Mouse (Mus musculus): ENCODE results near the gene Dapk3. TPM values are rescaled to one million over a fixed set of nuclear protein-coding genes. Genes with fewer than 3 reads are reported as not detected.

Gene Dapk3
- polyA plus RNA-seq, 1 experiment from 2014 or later, result 52.7 TPM

GRCm38 (mm10) chr10:81140717-81141454, 41.9 kb upstream of the Dapk3 start:
- H3K27ac ChIP-seq (replicated peaks), result peak overlapping the region; percentile 97
- H3K27me3 ChIP-seq (ENCODE audit: low read depth, poor library complexity, severe bottlenecking), result peaks cover 3% of the 10 kb centered on the region
- H3K4me1 ChIP-seq, result peaks cover 62% of the 10 kb centered on the region
- 0 out of 2 replicates have a peak, but pooled peaks cover 4% of the 10 kb centered on the region for H3K9me3 ChIP-seq (replicated peaks)
- peaks cover 31% of the 10 kb centered on the region for H3K36me3 ChIP-seq
- no peak for DNase-seq (ENCODE audit: low spot score)
- H3K4me3 ChIP-seq, result peak overlapping the region; percentile 89
- 77% methylated on average over 10 of the region's 10 CpGs for WGBS

- 89% methylated on average over 7 of the region's 7 CpGs for WGBS
- H3K27me3 ChIP-seq (ENCODE audit: low read depth, poor library complexity, severe bottlenecking), result no peaks in the 10 kb centered on the region
- H3K4me1 ChIP-seq, result peaks cover 58% of the 10 kb centered on the region
- H3K4me3 ChIP-seq, result peak overlapping the region; percentile 89; the same call in 1 of the 2 replicates
- no peak for DNase-seq (ENCODE audit: low spot score)
- H3K27ac ChIP-seq (replicated peaks), result peak overlapping the region; percentile 49; the same call in 1 of the 2 replicates
- 0 out of 2 replicates have a peak, but pooled peaks cover 4% of the 10 kb centered on the region for H3K9me3 ChIP-seq (replicated peaks)
- H3K36me3 ChIP-seq, result peaks cover 39% of the 10 kb centered on the region
These were observed 41.2 kb upstream of the Dapk3 start for GRCm38 (mm10) chr10:81141455-81142210.

GRCm38 (mm10) chr10:81142551-81142981, 40.2 kb upstream of the Dapk3 start:
- DNase-seq (ENCODE audit: low spot score), result no peak
- Histone ChIP-seq H3K4me3 (peak overlapping the region; percentile 12; the same call in 1 of the 2 replicates), H3K36me3 (peaks cover 48% of the 10 kb centered on the region), H3K27ac (replicated peaks) (peak overlapping the region; percentile 49), H3K9me3 (replicated peaks) (0 out of 2 replicates have a peak, but pooled peaks cover 4% of the 10 kb centered on the region), H3K4me1 (peaks cover 58% of the 10 kb centered on the region), H3K27me3 (ENCODE audit: low read depth, poor library complexity, severe bottlenecking) (no peaks in the 10 kb centered on the region)
- WGBS, result 78% methylated on average over 5 of the region's 5 CpGs

- Histone ChIP-seq H3K4me3 (0 out of 2 replicates have a peak overlapping the region, but pooled peaks have one; percentile 9), H3K27ac (replicated peaks) (peak overlapping the region; percentile 49; the same call in 1 of the 2 replicates), H3K36me3 (peaks cover 55% of the 10 kb centered on the region), H3K27me3 (ENCODE audit: low read depth, poor library complexity, severe bottlenecking) (no peaks in the 10 kb centered on the region), H3K4me1 (peaks cover 55% of the 10 kb centered on the region), H3K9me3 (replicated peaks) (0 out of 2 replicates have a peak, but pooled peaks cover 4% of the 10 kb centered on the region)
- DNase-seq (ENCODE audit: low spot score), result no peak
- WGBS, result 94% methylated on average over 7 of the region's 7 CpGs
These were observed 39.6 kb upstream of the Dapk3 start for GRCm38 (mm10) chr10:81143157-81143633.

GRCm38 (mm10) chr10:81143845-81144437, 38.9 kb upstream of the Dapk3 start:
- no peak overlapping the region for H3K27ac ChIP-seq (replicated peaks)
- peaks cover 47% of the 10 kb centered on the region for H3K4me1 ChIP-seq
- no peaks in the 10 kb centered on the region for H3K27me3 ChIP-seq (ENCODE audit: low read depth, poor library complexity, severe bottlenecking)
- H3K9me3 ChIP-seq (replicated peaks), result 0 out of 2 replicates have a peak, but pooled peaks cover 4% of the 10 kb centered on the region
- H3K4me3 ChIP-seq, result peak overlapping the region; percentile 24
- 97% methylated on average over 52 of the region's 52 CpGs for WGBS
- DNase-seq (ENCODE audit: low spot score), result no peak
- H3K36me3 ChIP-seq, result peaks cover 62% of the 10 kb centered on the region

- H3K36me3 ChIP-seq, result peaks cover 69% of the 10 kb centered on the region
- WGBS, result 95% methylated on average over 27 of the region's 27 CpGs
- H3K9me3 ChIP-seq (replicated peaks), result 0 out of 2 replicates have a peak, but pooled peaks cover 4% of the 10 kb centered on the region
- peak overlapping the region; percentile 24 for H3K4me3 ChIP-seq
- no peaks in the 10 kb centered on the region for H3K27me3 ChIP-seq (ENCODE audit: low read depth, poor library complexity, severe bottlenecking)
- no peak overlapping the region for H3K27ac ChIP-seq (replicated peaks)
- DNase-seq (ENCODE audit: low spot score), result no peak
- peaks cover 41% of the 10 kb centered on the region for H3K4me1 ChIP-seq
These were observed 38.1 kb upstream of the Dapk3 start for GRCm38 (mm10) chr10:81144667-81145066.

GRCm38 (mm10) chr10:81145307-81145706, 37.5 kb upstream of the Dapk3 start:
- Histone ChIP-seq H3K4me1 (peaks cover 37% of the 10 kb centered on the region), H3K9me3 (replicated peaks) (0 out of 2 replicates have a peak, but pooled peaks cover 4% of the 10 kb centered on the region), H3K36me3 (peaks cover 76% of the 10 kb centered on the region), H3K4me3 (peak overlapping the region; percentile 1; the same call in 1 of the 2 replicates), H3K27me3 (ENCODE audit: low read depth, poor library complexity, severe bottlenecking) (no peaks in the 10 kb centered on the region), H3K27ac (replicated peaks) (no peak overlapping the region; the same call in 1 of the 2 replicates)
- DNase-seq (ENCODE audit: low spot score), result no peak
- WGBS, result 95% methylated on average over 6 of the region's 6 CpGs

- H3K4me3 ChIP-seq, result no peak overlapping the region; the same call in 1 of the 2 replicates
- no peak for DNase-seq (ENCODE audit: low spot score)
- no peak overlapping the region; the same call in 1 of the 2 replicates for H3K27ac ChIP-seq (replicated peaks)
- H3K4me1 ChIP-seq, result peaks cover 33% of the 10 kb centered on the region
- H3K36me3 ChIP-seq, result peaks cover 78% of the 10 kb centered on the region
- no peaks in the 10 kb centered on the region for H3K27me3 ChIP-seq (ENCODE audit: low read depth, poor library complexity, severe bottlenecking)
- 89% methylated on average over 7 of the region's 7 CpGs for WGBS
- 0 out of 2 replicates have a peak, but pooled peaks cover 4% of the 10 kb centered on the region for H3K9me3 ChIP-seq (replicated peaks)
These were observed 37.0 kb upstream of the Dapk3 start for GRCm38 (mm10) chr10:81145778-81146177.

- H3K36me3 ChIP-seq, result peaks cover 78% of the 10 kb centered on the region
- no peak overlapping the region for H3K27ac ChIP-seq (replicated peaks)
These were observed 36.5 kb upstream of the Dapk3 start for GRCm38 (mm10) chr10:81146296-81146695.

GRCm38 (mm10) chr10:81151261-81151660, 31.5 kb upstream of the Dapk3 start:
- Histone ChIP-seq H3K36me3 (peaks cover 89% of the 10 kb centered on the region), H3K9me3 (replicated peaks) (no peaks in the 10 kb centered on the region), H3K27ac (replicated peaks) (no peak overlapping the region), H3K4me3 (no peak overlapping the region), H3K4me1 (peaks cover 6% of the 10 kb centered on the region; the same call in 1 of the 2 replicates), H3K27me3 (ENCODE audit: low read depth, poor library complexity, severe bottlenecking) (no peaks in the 10 kb centered on the region)
- 87% methylated on average over 6 of the region's 6 CpGs for WGBS
- DNase-seq (ENCODE audit: low spot score), result no peak

More at GRCm38 (mm10) chr10:81146296-81146695, 36.5 kb upstream of the Dapk3 start:
- Histone ChIP-seq H3K4me1 (peaks cover 27% of the 10 kb centered on the region), H3K27me3 (ENCODE audit: low read depth, poor library complexity, severe bottlenecking) (no peaks in the 10 kb centered on the region), H3K4me3 (no peak overlapping the region), H3K9me3 (replicated peaks) (0 out of 2 replicates have a peak, but pooled peaks cover 4% of the 10 kb centered on the region)
- no peak for DNase-seq (ENCODE audit: low spot score)
- WGBS, result 92% methylated on average over 4 of the region's 4 CpGs

GRCm38 (mm10) chr10:81152609-81153008, 30.2 kb upstream of the Dapk3 start:
- 83% methylated on average over 12 of the region's 12 CpGs for WGBS
- Histone ChIP-seq H3K36me3 (peaks cover 89% of the 10 kb centered on the region), H3K4me3 (no peak overlapping the region), H3K4me1 (peaks cover 6% of the 10 kb centered on the region; the same call in 1 of the 2 replicates), H3K9me3 (replicated peaks) (no peaks in the 10 kb centered on the region), H3K27me3 (ENCODE audit: low read depth, poor library complexity, severe bottlenecking) (no peaks in the 10 kb centered on the region), H3K27ac (replicated peaks) (no peak overlapping the region)
- no peak for DNase-seq (ENCODE audit: low spot score)

GRCm38 (mm10) chr10:81154313-81154712, 28.5 kb upstream of the Dapk3 start:
- Histone ChIP-seq H3K4me1 (peaks cover 6% of the 10 kb centered on the region; the same call in 1 of the 2 replicates), H3K4me3 (no peak overlapping the region), H3K9me3 (replicated peaks) (no peaks in the 10 kb centered on the region), H3K27me3 (ENCODE audit: low read depth, poor library complexity, severe bottlenecking) (no peaks in the 10 kb centered on the region), H3K27ac (replicated peaks) (0 out of 2 replicates have a peak overlapping the region, but pooled peaks have one; percentile 1), H3K36me3 (peaks cover 89% of the 10 kb centered on the region)
- DNase-seq (ENCODE audit: low spot score), result no peak
- 93% methylated on average over 12 of the region's 12 CpGs for WGBS
